Mouse (Mus musculus): ENCODE results near the gene Adam1a.
A peak's percentile ranks its signal among the peaks of the same experiment; 100 is the strongest.

DNA sequence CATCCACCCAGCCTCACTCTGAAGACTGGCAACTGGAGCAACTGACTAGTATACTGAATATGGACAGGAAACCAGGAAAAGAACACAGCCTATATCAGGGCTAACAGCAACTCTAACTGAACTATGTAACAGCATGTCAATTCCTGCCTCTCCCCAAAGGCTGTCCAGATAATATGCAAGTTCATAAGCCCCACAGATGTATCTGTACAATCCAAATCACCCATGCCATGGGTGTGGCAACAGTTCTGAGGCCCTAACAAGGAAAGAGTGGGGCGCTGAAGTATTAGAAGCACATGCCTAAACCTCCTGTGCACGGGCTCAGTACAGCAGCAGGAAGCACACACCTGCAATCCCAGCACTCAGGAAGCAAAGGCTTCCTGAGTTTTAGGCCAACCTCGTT is 10.2 kb downstream of the Adam1a start:
- TF ChIP-seq CTCF (IDR thresholded peaks at IDR 0.05; ENCODE audit: low read depth) (no peak), EP300 (IDR thresholded peaks at IDR 0.05; ENCODE audit: low read depth) (peak; percentile 61)

Data from liver, embryonic 14.5 days (tissue).